Mouse (Mus musculus) limb, embryonic 14.5 days (tissue): ENCODE results near the gene Nsd1. TPM values are rescaled to one million over a fixed set of nuclear protein-coding genes. Genes with fewer than 3 reads are reported as not detected.

ENCODE experiments used
- ATAC-seq: fragments of 200-750 bp; cut with Nextera tagmentation; 2 replicates; pipeline ENCODE4 v1.8.0; 2017; ENCODE audit warnings: low read depth, moderate number of reproducible peaks, moderate TSS enrichment; ENCODE audit not compliant: low FRiP score
- DNase-seq: peaks from one replicate; pipeline ENCODE4 v3.0.0-alpha.2; 2015; ENCODE audit warnings: low spot score
- H3K27ac ChIP-seq: fragments of 300-500 bp; sonication (generic); replicated peaks from 2 replicates; pipeline ENCODE4 v1.5.1; 2014; ENCODE audit warnings: low read depth, mild to moderate bottlenecking, low read length, moderate library complexity, mixed read lengths
- H3K27me3 ChIP-seq: fragments of 300-500 bp; sonication (generic); 2 replicates; pipeline ENCODE4 v1.6.1; 2014; ENCODE audit warnings: low read length, mixed read lengths; ENCODE audit not compliant: control insufficient read depth, insufficient read depth
- H3K36me3 ChIP-seq: fragments of 300-500 bp; sonication (generic); 2 replicates; pipeline ENCODE4 v1.6.1; 2014; ENCODE audit warnings: mild to moderate bottlenecking, low read length, moderate library complexity, mixed read lengths; ENCODE audit not compliant: control insufficient read depth, insufficient read depth
- H3K4me1 ChIP-seq: fragments of 300-500 bp; sonication (generic); 2 replicates; pipeline ENCODE4 v1.6.1; 2014; ENCODE audit warnings: antibody characterized with exemption, low read length, mixed read lengths; ENCODE audit not compliant: control insufficient read depth, insufficient read depth
- H3K4me2 ChIP-seq: fragments of 300-500 bp; sonication (generic); replicated peaks from 2 replicates; pipeline ENCODE4 v1.6.1; 2014; ENCODE audit warnings: low read depth, mild to moderate bottlenecking, low read length, moderate library complexity; ENCODE audit not compliant: severe bottlenecking
- H3K4me3 ChIP-seq: fragments of 300-500 bp; sonication (generic); replicated peaks from 2 replicates; pipeline ENCODE4 v1.5.1; 2014; ENCODE audit warnings: low read length
- H3K9ac ChIP-seq: fragments of 300-500 bp; sonication (generic); 2 replicates; pipeline ENCODE4 v1.6.1; 2014; ENCODE audit warnings: mild to moderate bottlenecking, low read depth, low read length, moderate library complexity; ENCODE audit not compliant: severe bottlenecking
- H3K9me3 ChIP-seq: fragments of 300-500 bp; sonication (generic); 2 replicates; pipeline ENCODE4 v1.6.1; 2016; ENCODE audit warnings: low read length; ENCODE audit not compliant: control insufficient read depth
- POLR2A ChIP-seq: fragments of 200-500 bp; IDR thresholded peaks from 2 replicates; pipeline ENCODE4 v1.8.0; 2012; ENCODE audit warnings: inconsistent platforms, mild to moderate bottlenecking, moderate library complexity, borderline replicate concordance; ENCODE audit not compliant: insufficient read depth, insufficient read length; ENCODE audit errors: extremely low read depth
- WGBS: fragments of 180-500 bp; shearing (Covaris S2); extraction: QIAGEN DNeasy Blood & Tissue Kit; methylation state at CpG from one replicate; pipeline ENCODE4 v1.1.7; 2014; 5-methylcytosine and 5-hydroxymethylcytosine counted together
- polyA plus RNA-seq, 2 experiments: library from polyadenylated mRNA; depleted of rRNA in 1 of 2; stranded (reverse) in 1 of 2; unstranded in 1 of 2; fragments of >200 nt; fragmentation: Nextera tagmentation in 1 of 2; extraction: Ambion mirVana in 1 of 2; gene quantifications; 2 replicates each; pipeline versions ENCODE4 v1.2.1 to v1.2.3; 2012 to 2014

Gene Nsd1
- polyA plus RNA-seq, 2 experiments, result 41.6 to 65.8 TPM

DNA sequence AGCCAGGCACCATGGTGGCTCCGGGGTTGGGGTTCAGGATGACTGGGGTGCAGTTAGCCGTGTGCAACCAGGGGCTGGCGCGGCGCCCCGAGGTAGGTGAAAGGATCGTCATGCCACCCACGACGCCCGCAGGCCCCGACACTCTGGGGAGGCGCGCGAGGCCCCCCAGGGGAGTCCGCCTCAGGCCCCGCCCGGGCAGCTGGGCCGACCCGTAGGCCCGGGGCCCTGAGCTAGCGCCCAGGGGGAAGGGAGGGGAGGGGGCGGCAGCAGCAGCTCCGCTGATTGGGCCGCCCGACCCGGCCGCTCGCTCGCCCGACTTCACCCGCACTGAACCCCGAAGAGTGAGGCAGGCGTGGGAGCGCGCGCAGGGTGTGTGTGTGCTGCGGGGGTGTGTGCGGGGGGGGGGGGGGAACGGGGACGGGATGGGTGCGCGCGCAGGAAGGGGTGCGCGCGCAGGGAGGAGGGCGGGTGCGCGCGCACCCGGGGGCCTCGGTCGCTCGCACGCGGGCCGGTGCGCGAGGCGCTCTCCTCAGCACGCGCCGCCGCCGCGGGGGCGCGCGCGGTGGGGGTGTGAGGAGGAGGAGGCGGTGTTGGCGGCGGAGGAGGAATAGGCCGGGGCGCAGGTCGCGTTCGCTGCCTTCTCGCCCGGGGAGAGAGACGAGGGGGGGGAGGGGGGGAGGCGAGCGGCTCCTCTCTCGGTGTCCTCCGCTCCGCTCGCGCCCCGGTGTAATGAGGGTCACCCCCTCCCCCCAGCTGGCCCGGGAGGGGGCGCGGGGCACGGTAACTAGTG lies 1.8 kb downstream of the Nsd1 start:
- 0% methylated on average over 16 of the region's 93 CpGs for WGBS
- no peaks in the 10 kb centered on the region for H3K9me3 ChIP-seq
- H3K27ac ChIP-seq, result peak overlapping the region; percentile 99
- peak overlapping the region; percentile 93 for H3K4me2 ChIP-seq
- peaks cover 32% of the 10 kb centered on the region for H3K36me3 ChIP-seq
- DNase-seq (peak; percentile 90), ATAC-seq (peak; percentile 80)
- H3K27me3 ChIP-seq, result no peaks in the 10 kb centered on the region
- H3K4me1 ChIP-seq, result peaks cover 40% of the 10 kb centered on the region
- H3K9ac ChIP-seq, result peak overlapping the region; percentile 95
- no peak for TF ChIP-seq POLR2A
- H3K4me3 ChIP-seq, result peak overlapping the region; percentile 54

DNA sequence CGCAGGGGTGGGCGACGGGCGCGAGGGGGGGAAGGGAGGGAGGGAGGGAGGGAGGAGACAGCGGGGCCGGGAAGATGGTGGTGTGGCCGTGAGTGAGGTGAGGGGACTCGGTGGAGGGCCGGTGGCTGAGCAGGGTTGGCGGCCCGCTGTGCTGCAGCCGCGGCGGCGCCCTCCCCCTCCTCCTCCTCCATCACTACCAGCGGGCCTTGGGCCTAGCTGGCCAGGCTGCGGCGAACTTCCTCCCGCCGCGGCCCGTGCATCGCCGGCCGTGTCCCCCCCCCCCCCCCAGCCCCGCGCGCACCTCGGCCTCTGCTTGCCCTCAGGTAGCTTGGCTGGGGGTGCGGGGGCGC lies 2.4 kb downstream of the Nsd1 start:
- Histone ChIP-seq H3K9me3 (no peaks in the 10 kb centered on the region), H3K27me3 (no peaks in the 10 kb centered on the region), H3K27ac (peak overlapping the region; percentile 99), H3K4me3 (peak overlapping the region; percentile 54), H3K4me1 (peaks cover 40% of the 10 kb centered on the region), H3K9ac (peak overlapping the region; percentile 95), H3K36me3 (peaks cover 38% of the 10 kb centered on the region), H3K4me2 (peak overlapping the region; percentile 93)
- ATAC-seq, result peak; percentile 44
- WGBS, result 10% methylated on average over 2 of the region's 32 CpGs
- DNase-seq, result peak; percentile 51
- 0 out of 2 replicates have a peak, but pooled peaks have one; percentile 2 for TF ChIP-seq POLR2A

DNA sequence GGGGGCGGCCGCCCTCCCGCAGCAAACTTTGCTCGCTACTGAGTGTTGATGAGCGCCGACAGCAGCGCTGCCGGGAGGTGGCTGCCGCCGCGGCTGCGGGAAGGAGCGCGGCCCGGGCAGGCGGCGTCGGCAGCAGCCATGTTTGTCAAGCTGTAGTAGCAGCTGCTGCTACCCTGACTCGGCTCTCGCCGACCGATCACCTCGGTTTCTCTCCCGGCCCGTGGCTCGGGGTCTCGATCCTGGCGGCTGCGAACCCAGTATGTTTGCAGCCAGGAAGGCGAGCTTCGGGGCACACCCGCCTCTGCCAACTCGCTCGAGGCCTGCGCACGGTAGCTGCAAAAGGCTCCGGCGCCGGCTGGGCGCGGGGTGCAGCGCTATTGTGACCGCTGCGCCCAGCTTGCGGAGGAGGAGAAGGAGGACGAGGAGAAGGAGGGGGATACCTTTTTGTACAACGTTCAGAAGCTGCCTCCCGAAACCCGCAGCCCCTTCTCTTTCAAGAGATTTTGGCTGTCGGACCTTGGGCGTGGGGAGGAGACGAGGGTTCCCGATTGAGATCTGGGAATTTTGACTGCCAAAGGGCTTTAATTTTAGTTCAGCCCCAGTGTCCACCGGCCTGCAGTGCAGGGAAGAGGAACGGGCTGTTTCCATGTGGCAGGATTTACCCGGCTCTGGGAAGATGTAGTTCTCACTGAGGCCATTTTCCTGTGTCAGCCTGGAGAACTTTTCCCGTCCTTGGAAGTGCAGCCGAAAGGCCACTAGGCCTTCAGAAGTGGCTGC lies 3.0 kb downstream of the Nsd1 start:
- Histone ChIP-seq H3K4me2 (peak overlapping the region; percentile 93), H3K27me3 (no peaks in the 10 kb centered on the region), H3K4me3 (peak overlapping the region; percentile 54), H3K9me3 (no peaks in the 10 kb centered on the region), H3K9ac (peak overlapping the region; percentile 95), H3K27ac (peak overlapping the region; percentile 99), H3K4me1 (peaks cover 40% of the 10 kb centered on the region), H3K36me3 (peaks cover 44% of the 10 kb centered on the region)
- DNase-seq (peak; percentile 52), ATAC-seq (no peak)
- TF ChIP-seq POLR2A, result no peak
- 1% methylated on average over 55 of the region's 58 CpGs for WGBS

DNA sequence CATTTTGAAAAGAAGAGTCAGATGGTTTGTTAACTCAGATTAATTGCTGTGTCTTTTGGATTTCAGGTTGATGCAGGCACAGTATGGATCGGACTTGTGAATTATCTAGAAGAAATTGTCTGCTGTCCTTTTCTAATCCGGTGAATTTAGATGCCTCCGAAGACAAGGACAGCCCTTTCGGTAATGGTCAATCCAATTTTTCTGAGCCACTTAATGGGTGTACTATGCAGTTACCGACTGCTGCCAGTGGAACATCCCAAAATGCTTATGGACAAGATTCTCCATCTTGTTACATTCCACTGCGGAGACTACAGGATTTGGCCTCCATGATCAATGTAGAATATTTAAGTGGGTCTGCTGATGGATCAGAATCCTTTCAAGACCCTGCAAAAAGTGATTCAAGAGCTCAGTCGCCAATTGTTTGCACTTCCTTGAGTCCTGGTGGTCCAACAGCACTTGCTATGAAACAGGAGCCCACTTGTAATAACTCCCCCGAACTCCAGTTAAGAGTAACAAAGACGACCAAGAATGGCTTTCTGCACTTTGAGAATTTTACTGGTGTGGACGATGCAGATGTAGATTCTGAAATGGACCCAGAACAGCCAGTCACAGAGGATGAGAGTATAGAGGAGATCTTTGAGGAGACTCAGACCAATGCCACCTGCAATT lies 3.7 kb downstream of the Nsd1 start:
- peaks cover 40% of the 10 kb centered on the region for H3K4me1 ChIP-seq
- H3K36me3 ChIP-seq, result peaks cover 51% of the 10 kb centered on the region
- H3K9ac ChIP-seq, result peak overlapping the region; percentile 95
- H3K4me2 ChIP-seq, result peak overlapping the region; percentile 93
- no peaks in the 10 kb centered on the region for H3K9me3 ChIP-seq
- peak overlapping the region; percentile 54 for H3K4me3 ChIP-seq
- ATAC-seq (no peak), DNase-seq (no peak)
- peak overlapping the region; percentile 99 for H3K27ac ChIP-seq
- H3K27me3 ChIP-seq, result no peaks in the 10 kb centered on the region
- no peak for TF ChIP-seq POLR2A
- WGBS, result 55% methylated on average over 10 of the region's 10 CpGs

DNA sequence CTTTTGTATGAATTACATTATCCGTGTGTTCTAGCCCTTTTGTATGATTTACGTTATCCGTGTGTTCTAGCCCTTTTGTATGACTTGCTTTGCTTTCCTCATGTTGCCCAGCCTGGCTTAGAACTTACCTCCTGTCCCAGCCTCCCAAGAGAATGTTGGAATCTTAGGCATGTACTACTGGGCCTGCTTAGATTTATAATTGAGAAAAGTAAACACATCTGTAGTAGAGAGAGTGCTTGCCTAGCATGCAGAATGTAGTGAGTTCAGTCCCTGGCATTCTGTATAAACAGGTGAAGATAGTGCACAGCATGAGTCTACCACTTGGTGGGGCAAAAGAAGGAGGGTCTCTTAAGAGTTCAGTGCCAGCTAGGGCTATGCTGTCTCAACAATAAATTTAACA lies 14.8 kb downstream of the Nsd1 start:
- no peak for ATAC-seq
- WGBS, result 93% methylated on average over 3 of the region's 3 CpGs

More for the DNA sequence above, 14.8 kb downstream of the Nsd1 start:
- no peak for TF ChIP-seq POLR2A
- Histone ChIP-seq H3K27me3 (no peaks in the 10 kb centered on the region), H3K27ac (no peak overlapping the region), H3K4me3 (no peak overlapping the region), H3K9me3 (no peaks in the 10 kb centered on the region), H3K4me1 (no peaks in the 10 kb centered on the region), H3K36me3 (peaks cover 80% of the 10 kb centered on the region), H3K9ac (no peak overlapping the region), H3K4me2 (no peak overlapping the region)
- no peak for DNase-seq
